Mouse (Mus musculus) hindbrain, embryonic 16.5 days (tissue): Measurements from ENCODE around the gene Flg2. TPM values are rescaled to one million over a fixed set of nuclear protein-coding genes. Genes with fewer than 3 reads are reported as not detected.

Source experiments
- ATAC-seq: fragments of 200-750 bp; cut with Nextera tagmentation; 2 replicates; pipeline ENCODE4 v1.8.0; 2017; ENCODE audit warnings: moderate TSS enrichment, moderate library complexity
- H3K27ac ChIP-seq: fragments of 300-500 bp; sonication (generic); 2 replicates; pipeline ENCODE4 v1.5.1; 2014; ENCODE audit warnings: low read depth, mild to moderate bottlenecking, control low read depth, low read length, moderate library complexity
- H3K27me3 ChIP-seq: fragments of 300-500 bp; sonication (generic); replicated peaks from 2 replicates; pipeline ENCODE4 v1.6.1; 2014; ENCODE audit warnings: low read length; ENCODE audit not compliant: control insufficient read depth, insufficient read depth
- H3K36me3 ChIP-seq: fragments of 300-500 bp; sonication (generic); 2 replicates; pipeline ENCODE4 v1.6.1; 2014; ENCODE audit warnings: mild to moderate bottlenecking, low read length, moderate library complexity, mixed read lengths; ENCODE audit not compliant: control insufficient read depth, insufficient read depth
- H3K4me1 ChIP-seq: fragments of 300-500 bp; sonication (generic); 2 replicates; pipeline ENCODE4 v1.6.1; 2014; ENCODE audit warnings: low read depth, low read length; ENCODE audit not compliant: control insufficient read depth, insufficient read depth
- H3K4me2 ChIP-seq: fragments of 300-500 bp; sonication (generic); 2 replicates; pipeline ENCODE4 v1.6.1; 2014; ENCODE audit warnings: mild to moderate bottlenecking, low read length, control low read depth, moderate library complexity
- H3K4me3 ChIP-seq: fragments of 300-500 bp; sonication (generic); 2 replicates; pipeline ENCODE4 v1.5.1; 2014; ENCODE audit warnings: mild to moderate bottlenecking, low read length, control low read depth, moderate library complexity
- H3K9ac ChIP-seq: fragments of 300-500 bp; sonication (generic); 2 replicates; pipeline ENCODE4 v1.6.1; 2014; ENCODE audit warnings: low read depth, mild to moderate bottlenecking, control low read depth, low read length, moderate library complexity
- H3K9me3 ChIP-seq: fragments of 300-500 bp; sonication (generic); 2 replicates; pipeline ENCODE4 v1.6.1; 2014; ENCODE audit warnings: mild to moderate bottlenecking, low read length, moderate library complexity; ENCODE audit not compliant: control insufficient read depth
- WGBS: fragments of 180-500 bp; shearing (Covaris S2); extraction: QIAGEN DNeasy Blood & Tissue Kit; methylation state at CpG from one replicate; pipeline ENCODE4 v1.1.7; 2014; 5-methylcytosine and 5-hydroxymethylcytosine counted together
- polyA plus RNA-seq: library from polyadenylated mRNA; unstranded; fragments of >200 nt; fragmentation: Nextera tagmentation; extraction: Ambion mirVana; gene quantifications from 2 replicates; pipeline ENCODE4 v1.2.1, GENCODE M21; 2015

The Flg2 gene
- not detected in 2 replicates for polyA plus RNA-seq

GRCm38 (mm10) chr3:93196978-93197377, at the start of gene Flg2:
Flg2 (plus strand) TSS chr3:93197278.
- Histone ChIP-seq H3K36me3 (no peaks in the 10 kb centered on the region), H3K9me3 (peaks cover under 1% of the 10 kb centered on the region; the same call in 1 of the 2 replicates), H3K9ac (no peak within 1 kb of the TSS), H3K27ac (no peak within 1 kb of the TSS), H3K27me3 (no peaks in the 10 kb centered on the region), H3K4me3 (no peak within 1 kb of the TSS), H3K4me2 (no peak within 1 kb of the TSS), H3K4me1 (no peaks in the 10 kb centered on the region)
- WGBS = 86% methylated on average over 3 of the region's 3 CpGs
- ATAC-seq = no peak

GRCm38 (mm10) chr3:93162502-93162901, 34.6 kb upstream of the Flg2 start:
- ATAC-seq = no peak
- no peak overlapping the region for H3K27ac ChIP-seq
- no peaks in the 10 kb centered on the region for H3K9me3 ChIP-seq
- H3K36me3 ChIP-seq = no peaks in the 10 kb centered on the region
- no peak overlapping the region for H3K4me2 ChIP-seq
- H3K27me3 ChIP-seq = no peaks in the 10 kb centered on the region
- H3K9ac ChIP-seq = no peak overlapping the region
- no peak overlapping the region for H3K4me3 ChIP-seq
- WGBS = 79% methylated on average over 6 of the region's 6 CpGs
- H3K4me1 ChIP-seq = no peaks in the 10 kb centered on the region

- Histone ChIP-seq H3K9ac (no peak overlapping the region), H3K27ac (no peak overlapping the region), H3K27me3 (no peaks in the 10 kb centered on the region), H3K9me3 (no peaks in the 10 kb centered on the region), H3K4me2 (no peak overlapping the region), H3K4me3 (no peak overlapping the region), H3K36me3 (no peaks in the 10 kb centered on the region), H3K4me1 (no peaks in the 10 kb centered on the region)
- WGBS = 70% methylated on average over 1 of the region's 1 CpGs
- no peak for ATAC-seq
Observed at GRCm38 (mm10) chr3:93162996-93163592, 34.0 kb upstream of the Flg2 start.

- no peak overlapping the region for H3K9ac ChIP-seq
- no peaks in the 10 kb centered on the region for H3K36me3 ChIP-seq
- no peak overlapping the region for H3K4me2 ChIP-seq
- H3K9me3 ChIP-seq = no peaks in the 10 kb centered on the region
- WGBS = 93% methylated on average over 4 of the region's 4 CpGs
- no peaks in the 10 kb centered on the region for H3K27me3 ChIP-seq
- no peaks in the 10 kb centered on the region for H3K4me1 ChIP-seq
- no peak overlapping the region for H3K4me3 ChIP-seq
- no peak for ATAC-seq
- no peak overlapping the region for H3K27ac ChIP-seq
Observed at GRCm38 (mm10) chr3:93180856-93181255, 16.2 kb upstream of the Flg2 start.

- H3K36me3 ChIP-seq = no peaks in the 10 kb centered on the region
- no peak overlapping the region for H3K27ac ChIP-seq
- H3K4me2 ChIP-seq = no peak overlapping the region
- H3K27me3 ChIP-seq = no peaks in the 10 kb centered on the region
- H3K9ac ChIP-seq = no peak overlapping the region
- ATAC-seq = no peak
- peaks cover 12% of the 10 kb centered on the region; the same call in 1 of the 2 replicates for H3K9me3 ChIP-seq
- no peak overlapping the region for H3K4me3 ChIP-seq
- H3K4me1 ChIP-seq = no peaks in the 10 kb centered on the region
- 84% methylated on average over 2 of the region's 2 CpGs for whole genome bisulfite sequencing
Observed at GRCm38 (mm10) chr3:93201955-93202354, 4.9 kb downstream of the Flg2 start.

GRCm38 (mm10) chr3:93202499-93202898, 5.4 kb downstream of the Flg2 start:
- Histone ChIP-seq H3K4me3 (no peak overlapping the region), H3K4me2 (no peak overlapping the region), H3K27ac (no peak overlapping the region), H3K4me1 (no peaks in the 10 kb centered on the region), H3K27me3 (no peaks in the 10 kb centered on the region), H3K9me3 (peaks cover 12% of the 10 kb centered on the region; the same call in 1 of the 2 replicates), H3K36me3 (no peaks in the 10 kb centered on the region), H3K9ac (no peak overlapping the region)
- WGBS = 91% methylated on average over 4 of the region's 4 CpGs
- no peak for ATAC-seq

Other genes starting within 250 kb of the Flg2 start
- not detected in 2 replicates for gene Lce3d, start 239.9 kb upstream of the Flg2 start, polyA plus RNA-seq
- gene Lce3e, start 230.2 kb upstream of the Flg2 start, polyA plus RNA-seq = not detected in 2 replicates
- gene Lce3f, start 205.1 kb upstream of the Flg2 start, polyA plus RNA-seq = not detected in 2 replicates
- gene Crct1, start 181.6 kb upstream of the Flg2 start, polyA plus RNA-seq = 2.1 and 2.3 TPM in 2 replicates
- not detected in 2 replicates for gene Lce1m, start 178.2 kb upstream of the Flg2 start, polyA plus RNA-seq
- gene Gm4858, start 128.5 kb upstream of the Flg2 start, polyA plus RNA-seq = not detected in 2 replicates
- gene Crnn, start 52.5 kb upstream of the Flg2 start, polyA plus RNA-seq = not detected in 2 replicates
- gene Flg, start 76.2 kb downstream of the Flg2 start, polyA plus RNA-seq = not detected in 2 replicates
- not detected in 2 replicates for gene Hrnr, start 122.5 kb downstream of the Flg2 start, polyA plus RNA-seq
- not detected in 2 replicates for gene Rptn, start 196.4 kb downstream of the Flg2 start, polyA plus RNA-seq
- 1.4 and 1.6 TPM in 2 replicates for gene Tchh, start 245.1 kb downstream of the Flg2 start, polyA plus RNA-seq